Mouse (Mus musculus): ENCODE measurements around the gene Lgals1.

Gene Lgals1

GRCm38 (mm10) chr15:78936403-78936802, 9.9 kb downstream of the Lgals1 start:
- in situ Hi-C loops (cut with MboI, MseI), result loop anchor here (10.0 kb wide), 1 partner anchor 1082 kb away; no protein-coding TSS in a partner anchor

- in situ Hi-C loops (cut with MboI, MseI), result loop anchor here (10.0 kb wide), 1 partner anchor 1083 kb away; no protein-coding TSS in a partner anchor
Measured at GRCm38 (mm10) chr15:78937311-78937710, 10.8 kb downstream of the Lgals1 start.

GRCm38 (mm10) chr15:78937963-78938362, 11.4 kb downstream of the Lgals1 start:
- in situ Hi-C loops (cut with MboI, MseI), result loop anchor here (10.0 kb wide), 1 partner anchor 1083 kb away; no protein-coding TSS in a partner anchor

GRCm38 (mm10) chr15:78940325-78940724, 13.8 kb downstream of the Lgals1 start:
- in situ Hi-C loops (cut with MboI, MseI), result no loop called here

GRCm38 (mm10) chr15:78942663-78943062, 16.1 kb downstream of the Lgals1 start:
- in situ Hi-C loops (cut with MboI, MseI), result no loop called here

GRCm38 (mm10) chr15:78946232-78946631, 19.7 kb downstream of the Lgals1 start:
- in situ Hi-C loops (cut with MboI, MseI), result no loop called here

GRCm38 (mm10) chr15:78947657-78948056, 21.1 kb downstream of the Lgals1 start, which contains the start of gene Triobp:
TSS of gene Triobp (plus strand) at chr15:78947724.
- in situ Hi-C loops (cut with MboI, MseI), result no loop called here

GRCm38 (mm10) chr15:78948152-78948725, 21.7 kb downstream of the Lgals1 start:
- in situ Hi-C loops (cut with MboI, MseI), result no loop called here

- in situ Hi-C loops (cut with MboI, MseI), result no loop called here
Measured at GRCm38 (mm10) chr15:78948883-78949282, 22.4 kb downstream of the Lgals1 start.

GRCm38 (mm10) chr15:78955663-78956062, 29.1 kb downstream of the Lgals1 start:
- in situ Hi-C loops (cut with MboI, MseI), result no loop called here

- in situ Hi-C loops (cut with MboI, MseI), result no loop called here
Measured at GRCm38 (mm10) chr15:78956351-78956750, 29.8 kb downstream of the Lgals1 start.

- in situ Hi-C loops (cut with MboI, MseI), result no loop called here
Measured at GRCm38 (mm10) chr15:78957021-78957420, 30.5 kb downstream of the Lgals1 start.

- in situ Hi-C loops (cut with MboI, MseI), result no loop called here
Measured at GRCm38 (mm10) chr15:78959537-78959936, 33.0 kb downstream of the Lgals1 start.

- in situ Hi-C loops (cut with MboI, MseI), result loop anchor here (5.0 kb wide), 1 partner anchor 43 kb away; no protein-coding TSS in a partner anchor
Measured at GRCm38 (mm10) chr15:78960088-78960487, 33.6 kb downstream of the Lgals1 start.

GRCm38 (mm10) chr15:78962885-78963284, 36.4 kb downstream of the Lgals1 start:
- in situ Hi-C loops (cut with MboI, MseI), result loop anchor here (5.0 kb wide), 1 partner anchor 46 kb away; no protein-coding TSS in a partner anchor

- in situ Hi-C loops (cut with MboI, MseI), result no loop called here
Measured at GRCm38 (mm10) chr15:78971626-78972025, 45.1 kb downstream of the Lgals1 start.

GRCm38 (mm10) chr15:78973950-78974349, 47.4 kb downstream of the Lgals1 start:
- in situ Hi-C loops (cut with MboI, MseI), result no loop called here

GRCm38 (mm10) chr15:78977676-78978159, 51.2 kb downstream of the Lgals1 start:
- in situ Hi-C loops (cut with MboI, MseI), result no loop called here

GRCm38 (mm10) chr15:78978875-78979274, 52.4 kb downstream of the Lgals1 start:
- in situ Hi-C loops (cut with MboI, MseI), result no loop called here

Data from T-helper 2 cell (primary cell).